Comparison of ENCODE assay signal across 25 mouse cellular contexts in the genomic region with DNA sequence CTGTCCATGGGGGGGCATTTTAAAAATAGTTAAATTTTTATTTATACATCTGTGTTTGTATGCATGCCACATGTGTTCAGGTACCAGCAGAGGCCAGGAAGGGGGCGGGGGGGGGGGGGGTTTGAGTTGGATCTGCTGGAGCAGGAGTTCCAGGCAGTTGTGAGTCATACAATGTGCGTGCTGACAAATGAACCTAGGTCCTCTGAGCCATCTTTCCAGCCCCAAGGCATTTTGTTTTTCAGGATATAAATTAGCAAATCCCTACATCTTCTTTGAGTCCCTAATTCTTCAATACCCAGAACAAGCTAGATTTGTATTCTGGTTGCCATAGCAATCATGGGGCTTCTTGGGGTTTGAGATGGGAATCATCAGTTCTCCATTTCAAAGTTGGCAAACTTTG. TPM values are rescaled to one million over a fixed set of nuclear protein-coding genes. Genes with fewer than 3 reads are reported as not detected.
DNase-seq lines count a peak whose midpoint lies in the region; ATAC-seq lines count a peak whose summit lies in the region.
"Had no signal": no experiment of that assay in that cellular context is flagged by ENCODE, and none has a peak within 500 bp of the region (broad histone marks: within the 10 kb centered on the region; RNA-seq: fewer than 3 reads in every experiment).

No protein-coding gene starts in this region.

- 79% methylated on average over 2 of the region's 2 CpGs for WGBS in forebrain, embryonic 14.5 days

- no peak overlapping the region for H3K4me3 ChIP-seq in forebrain, embryonic 14.5 days (ENCODE audit: low read depth, low read length)

- ATAC-seq in granulocyte monocyte progenitor cell, adult 5-6 weeks (replicated peaks; ENCODE audit: poor library complexity, severe bottlenecking): peak; percentile 27; the same call in 1 of the 2 replicates
- no peak for ATAC-seq in forebrain, embryonic 14.5 days
- ATAC-seq: activated CD4-positive, CD25-positive, alpha-beta regulatory T cell, adult 4 months; CD4-positive, CD25-positive, alpha-beta regulatory T cell, adult 4 months had no signal

- peak; percentile 44 for DNase-seq in heart, adult 11 months
- no peak for DNase-seq in heart, adult 18-20 months
- DNase-seq in 3T3-L1 (ENCODE audit: low read depth, low spot score) (peak; percentile 65), NIH3T3 (ENCODE audit: low read depth) (peak; percentile 74)
- no peak for DNase-seq in T-cell, adult 2 months (ENCODE audit: low spot score)
- no peak for DNase-seq in forebrain, embryonic 14.5 days (ENCODE audit: low spot score)
- no peak for DNase-seq in gastrocnemius, postnatal 4 days (ENCODE audit: low spot score in 2 of 2)
- DNase-seq: adrenal gland, adult 2 months; adrenal gland, adult 8-10 months; adrenal gland, postnatal 10 days; adrenal gland, postnatal 14 days; adrenal gland, postnatal 25 days; adrenal gland, postnatal 36 days; B cell, adult 2 months; cerebellum, adult 11 months; cerebellum, adult 11-12 months; cerebellum, adult 18-20 months; cerebellum, adult 2 months; cerebellum, adult 8-10 months had no signal

- no peaks in the 10 kb centered on the region for H3K4me1 ChIP-seq in forebrain, embryonic 14.5 days (ENCODE audit: control insufficient read depth, insufficient read depth, low read length)

- H3K36me3 ChIP-seq in forebrain, embryonic 14.5 days (ENCODE audit: control insufficient read depth, insufficient read depth, low read length): no peaks in the 10 kb centered on the region
- H3K36me3 ChIP-seq: G1E had no signal

- no peaks in the 10 kb centered on the region for H3K27me3 ChIP-seq in forebrain, embryonic 14.5 days (replicated peaks; ENCODE audit: control insufficient read depth, insufficient read depth, low read length)
- H3K27me3 ChIP-seq: CH12.LX, Patski had no signal

- no peak overlapping the region for H3K27ac ChIP-seq in forebrain, embryonic 14.5 days (ENCODE audit: low read depth, low read length)

- H3K9me3 ChIP-seq in forebrain, embryonic 14.5 days (replicated peaks; ENCODE audit: control insufficient read depth, low read length): no peaks in the 10 kb centered on the region
- H3K9me3 ChIP-seq: G1E had no signal

- H3K9ac ChIP-seq in forebrain, embryonic 14.5 days (ENCODE audit: low read length): no peak overlapping the region

- H3K4me2 ChIP-seq in forebrain, embryonic 14.5 days (ENCODE audit: low read length): no peak overlapping the region

RNA-seq across cellular contexts. Expression of gene Dzip1, which starts 5.9 kb away (rescaled TPM):
- 1 to 10 TPM; 2.1 to 3.3 TPM for total RNA-seq in heart, adult 18-20 months (2021)
- 0.53 TPM in 1 of 2 replicates, not detected in the other for total RNA-seq in granulocyte monocyte progenitor cell, adult 5-6 weeks (2014; fragmentation: Nextera tagmentation)
- total RNA-seq in granulocyte monocyte progenitor cell, adult 5-6 weeks (2017): 1.7 TPM in 1 of 2 replicates, not detected in the other
- polyA plus RNA-seq in forebrain, embryonic 14.5 days (2014; fragmentation: Nextera tagmentation; extraction: Ambion mirVana): 30.2 and 40.4 TPM in 2 replicates
- total RNA-seq in gastrocnemius, postnatal 4 days (2021): 10 to 100 TPM; 14.0 to 14.4 TPM

RNA-seq across cellular contexts. Expression of gene Dnajc3, which starts 6.6 kb away (rescaled TPM):
- 10 to 100 TPM; 30.8 to 32.8 TPM for total RNA-seq in heart, adult 18-20 months (2021)
- total RNA-seq in granulocyte monocyte progenitor cell, adult 5-6 weeks (2014; fragmentation: Nextera tagmentation): 58.0 and 62.4 TPM in 2 replicates
- total RNA-seq in granulocyte monocyte progenitor cell, adult 5-6 weeks (2017): 128 and 142 TPM in 2 replicates
- 18.8 and 21.5 TPM in 2 replicates for polyA plus RNA-seq in forebrain, embryonic 14.5 days (2014; fragmentation: Nextera tagmentation; extraction: Ambion mirVana)
- total RNA-seq in gastrocnemius, postnatal 4 days (2021): 10 to 100 TPM; 28.7 to 34.8 TPM

Comparison
In these comparisons a context has a peak if more than half of its experiments do, and no peak if none do; other contexts are left out.
1. DNase-seq: peak in heart, adult 11 months (single experiment), 3T3-L1 (single experiment) and NIH3T3 (single experiment); none in heart, adult 18-20 months (0 of 2), T-cell, adult 2 months (single experiment), forebrain, embryonic 14.5 days (single experiment) and gastrocnemius, postnatal 4 days (0 of 2).